In genomic region chr11:34144421-34144820, GRCm38 (mm10) we compare ENCODE assay signal across 24 mouse cellular contexts. TPM values are rescaled to one million over a fixed set of nuclear protein-coding genes. Genes with fewer than 3 reads are reported as not detected.
DNase-seq lines count a peak whose midpoint lies in the region; ATAC-seq and TF ChIP-seq lines count a peak whose summit lies in the region.
"Had no signal": no experiment of that assay in that cellular context is flagged by ENCODE, and none has a peak within 500 bp of the region (broad histone marks: within the 10 kb centered on the region; RNA-seq: fewer than 3 reads in every experiment).

No protein-coding gene starts in this region.

- H3K36me3 ChIP-seq in hindbrain, postnatal 0 days (ENCODE audit: insufficient read depth, low read length) = no peaks in the 10 kb centered on the region
- no peaks in the 10 kb centered on the region for H3K36me3 ChIP-seq in hindbrain, embryonic 10.5 days
- H3K36me3 ChIP-seq in forebrain, embryonic 16.5 days (ENCODE audit: control insufficient read depth, insufficient read depth) = no peaks in the 10 kb centered on the region
- no peaks in the 10 kb centered on the region for H3K36me3 ChIP-seq in intestine, embryonic 15.5 days
- H3K36me3 ChIP-seq: embryonic facial prominence, embryonic 15.5 days; heart, embryonic 13.5 days; limb, embryonic 15.5 days had no signal

- WGBS in hindbrain, postnatal 0 days = 42% methylated on average over 4 of the region's 4 CpGs
- 74% methylated on average over 4 of the region's 4 CpGs for WGBS in hindbrain, embryonic 10.5 days
- 53% methylated on average over 4 of the region's 4 CpGs for WGBS in forebrain, embryonic 16.5 days
- WGBS in intestine, embryonic 15.5 days = 77% methylated on average over 4 of the region's 4 CpGs

- peak; percentile 20 for DNase-seq in hindbrain, postnatal 0 days (ENCODE audit: low spot score)
- no peak for DNase-seq in hindbrain, embryonic 10.5 days (ENCODE audit: low spot score)
- DNase-seq in cerebellum, adult 18-20 months = peak; percentile 57 to 67
- DNase-seq in gastrocnemius, adult 8-10 months (ENCODE audit: low spot score in 2 of 2) = no peak
- DNase-seq: gastrocnemius, postnatal 36 days; kidney, postnatal 14 days; lung, adult 18-20 months; lung, postnatal 36 days; right cerebral cortex, adult 18-20 months; thymus, postnatal 36 days had no signal

- no peaks in the 10 kb centered on the region for H3K27me3 ChIP-seq in hindbrain, postnatal 0 days (ENCODE audit: insufficient read depth, low read length)
- H3K27me3 ChIP-seq in hindbrain, embryonic 10.5 days (ENCODE audit: insufficient read depth, poor library complexity, severe bottlenecking) = no peaks in the 10 kb centered on the region
- no peaks in the 10 kb centered on the region; the same call in 1 of the 2 replicates for H3K27me3 ChIP-seq in forebrain, embryonic 16.5 days (replicated peaks; ENCODE audit: control insufficient read depth, insufficient read depth, low read length)
- no peaks in the 10 kb centered on the region for H3K27me3 ChIP-seq in intestine, embryonic 15.5 days (replicated peaks)
- H3K27me3 ChIP-seq: embryonic facial prominence, embryonic 15.5 days; heart, embryonic 13.5 days; limb, embryonic 15.5 days had no signal

- no peak overlapping the region for H3K4me2 ChIP-seq in hindbrain, postnatal 0 days (ENCODE audit: low read depth, low read length)
- no peak overlapping the region for H3K4me2 ChIP-seq in forebrain, embryonic 16.5 days (ENCODE audit: low read length)
- no peak overlapping the region for H3K4me2 ChIP-seq in intestine, embryonic 15.5 days (replicated peaks)
- H3K4me2 ChIP-seq: embryonic facial prominence, embryonic 15.5 days; heart, embryonic 13.5 days; limb, embryonic 15.5 days; midbrain, embryonic 11.5 days had no signal

- no peak for TF ChIP-seq CTCF in hindbrain, postnatal 0 days (IDR thresholded peaks at IDR 0.05; ENCODE audit: low read depth)

- H3K27ac ChIP-seq in hindbrain, postnatal 0 days = no peak overlapping the region
- no peak overlapping the region; the same call in 1 of the 2 replicates for H3K27ac ChIP-seq in hindbrain, embryonic 10.5 days
- H3K27ac ChIP-seq in forebrain, embryonic 16.5 days (ENCODE audit: low read length) = no peak overlapping the region
- H3K27ac ChIP-seq in intestine, embryonic 15.5 days = no peak overlapping the region
- H3K27ac ChIP-seq: embryonic facial prominence, embryonic 15.5 days; heart, embryonic 13.5 days; limb, embryonic 15.5 days; stomach, postnatal 0 days had no signal

- no peak overlapping the region for H3K9ac ChIP-seq in hindbrain, postnatal 0 days (replicated peaks; ENCODE audit: low read length)
- no peak overlapping the region for H3K9ac ChIP-seq in forebrain, embryonic 16.5 days (replicated peaks; ENCODE audit: low read depth, low read length)
- H3K9ac ChIP-seq in intestine, embryonic 15.5 days = no peak overlapping the region
- H3K9ac ChIP-seq: embryonic facial prominence, embryonic 15.5 days; heart, embryonic 13.5 days; limb, embryonic 15.5 days had no signal

- no peak for ATAC-seq in hindbrain, postnatal 0 days
- peak; percentile 65 for ATAC-seq in forebrain, embryonic 16.5 days
- 0 out of 2 replicates have a peak, but pooled peaks have one; percentile 4 for ATAC-seq in megakaryocyte progenitor cell, adult 5-6 weeks (replicated peaks; ENCODE audit: poor library complexity)
- ATAC-seq in intestine, embryonic 15.5 days = no peak

- no peak overlapping the region for H3K4me3 ChIP-seq in hindbrain, postnatal 0 days (ENCODE audit: low read length)
- H3K4me3 ChIP-seq in hindbrain, embryonic 10.5 days = no peak overlapping the region
- H3K4me3 ChIP-seq in forebrain, embryonic 16.5 days (replicated peaks; ENCODE audit: low read length) = no peak overlapping the region
- H3K4me3 ChIP-seq in intestine, embryonic 15.5 days (replicated peaks) = no peak overlapping the region
- H3K4me3 ChIP-seq: embryonic facial prominence, embryonic 15.5 days; heart, embryonic 13.5 days; limb, embryonic 15.5 days; myocyte had no signal

- H3K9me3 ChIP-seq in hindbrain, postnatal 0 days (ENCODE audit: low read length) = no peaks in the 10 kb centered on the region
- H3K9me3 ChIP-seq in hindbrain, embryonic 10.5 days = no peaks in the 10 kb centered on the region
- no peaks in the 10 kb centered on the region for H3K9me3 ChIP-seq in forebrain, embryonic 16.5 days (ENCODE audit: control insufficient read depth, low read length)
- H3K9me3 ChIP-seq in intestine, embryonic 15.5 days = no peaks in the 10 kb centered on the region
- H3K9me3 ChIP-seq: embryonic facial prominence, embryonic 15.5 days; heart, embryonic 13.5 days; limb, embryonic 15.5 days had no signal

- no peaks in the 10 kb centered on the region for H3K4me1 ChIP-seq in hindbrain, postnatal 0 days (ENCODE audit: insufficient read depth, low read length)
- H3K4me1 ChIP-seq in hindbrain, embryonic 10.5 days (replicated peaks) = peaks cover 5% of the 10 kb centered on the region; the same call in 1 of the 2 replicates
- H3K4me1 ChIP-seq in forebrain, embryonic 16.5 days (replicated peaks; ENCODE audit: control insufficient read depth, insufficient read depth, low read length) = peaks cover 10% of the 10 kb centered on the region; the same call in 1 of the 2 replicates
- no peaks in the 10 kb centered on the region for H3K4me1 ChIP-seq in intestine, embryonic 15.5 days (replicated peaks)
- H3K4me1 ChIP-seq: embryonic facial prominence, embryonic 15.5 days; heart, embryonic 13.5 days; limb, embryonic 15.5 days had no signal

RNA-seq across cellular contexts. Expression of gene 4930469K13Rik, which starts 46.1 kb away (rescaled TPM):
- total RNA-seq in hindbrain, postnatal 0 days (2014; rRNA removed) = 0.78 TPM in 1 of 2 replicates, not detected in the other
- 3.6 and 5.2 TPM in 2 replicates for polyA plus RNA-seq in hindbrain, postnatal 0 days (2015; fragmentation: Nextera tagmentation; extraction: Ambion mirVana)
- not detected in 2 replicates for polyA plus RNA-seq in hindbrain, embryonic 10.5 days (2016; fragmentation: Nextera tagmentation; extraction: Ambion mirVana)
- not detected in 2 replicates for polyA plus RNA-seq in forebrain, embryonic 16.5 days (2015; fragmentation: Nextera tagmentation; extraction: Ambion mirVana)
- not detected in 2 replicates for total RNA-seq in megakaryocyte progenitor cell, adult 5-6 weeks (2015)
- total RNA-seq in megakaryocyte progenitor cell, adult 5-6 weeks (2017) = not detected in 2 replicates
- total RNA-seq in gastrocnemius, adult 8-10 months (2022) = not detected
- polyA plus RNA-seq in intestine, embryonic 15.5 days (2015; fragmentation: Nextera tagmentation; extraction: Ambion mirVana) = not detected in 2 replicates
- total RNA-seq: gastrocnemius, postnatal 36 days; hematopoietic stem cell, adult 5-6 weeks; left cerebral cortex, postnatal 10 days; neutrophil, adult 5-6 weeks had no signal
- polyA plus RNA-seq: C2C12; heart, embryonic 13.5 days; midbrain, embryonic 11.5 days; myocyte; spleen, adult 2 months; stomach, postnatal 0 days had no signal

Comparison
In these comparisons a context has a peak if more than half of its experiments do, and no peak if none do; other contexts are left out.
1. DNase-seq: peak in hindbrain, postnatal 0 days (single experiment) and cerebellum, adult 18-20 months (2 of 2); none in hindbrain, embryonic 10.5 days (single experiment) and gastrocnemius, adult 8-10 months (0 of 2).
2. ATAC-seq: peak in forebrain, embryonic 16.5 days (single experiment) and megakaryocyte progenitor cell, adult 5-6 weeks (single experiment); none in hindbrain, postnatal 0 days (single experiment) and intestine, embryonic 15.5 days (single experiment).